Mouse (Mus musculus) hindbrain, embryonic 10.5 days (tissue): ENCODE data around the gene Ybey. TPM values are rescaled to one million over a fixed set of nuclear protein-coding genes. Genes with fewer than 3 reads are reported as not detected.

Experiments used
- DNase-seq: peaks from one replicate; pipeline ENCODE4 v3.0.0-alpha.2; 2017; ENCODE audit warnings: low spot score
- H3K27ac ChIP-seq: fragments of 300-500 bp; sonication (generic); 2 replicates; pipeline ENCODE4 v1.5.1; 2016; ENCODE audit warnings: mild to moderate bottlenecking, moderate library complexity
- H3K27me3 ChIP-seq: fragments of 300-500 bp; sonication (generic); 2 replicates; pipeline ENCODE4 v1.6.1; 2016; ENCODE audit warnings: mild to moderate bottlenecking; ENCODE audit not compliant: poor library complexity, insufficient read depth, severe bottlenecking
- H3K36me3 ChIP-seq: fragments of 300-500 bp; sonication (generic); 2 replicates; pipeline ENCODE4 v1.6.1; 2016; ENCODE audit warnings: mild to moderate bottlenecking, moderate library complexity
- H3K4me1 ChIP-seq: fragments of 300-500 bp; sonication (generic); replicated peaks from 2 replicates; pipeline ENCODE4 v1.6.1; 2016; ENCODE audit warnings: mild to moderate bottlenecking
- H3K4me3 ChIP-seq: fragments of 300-500 bp; sonication (generic); 2 replicates; pipeline ENCODE4 v1.5.1; 2016; ENCODE audit warnings: mild to moderate bottlenecking, moderate library complexity
- H3K9me3 ChIP-seq: fragments of 300-500 bp; sonication (generic); 2 replicates; pipeline ENCODE4 v1.6.1; 2016; ENCODE audit warnings: mild to moderate bottlenecking, moderate library complexity
- WGBS: fragments of 180-500 bp; shearing (Covaris S2); methylation state at CpG from one replicate; pipeline ENCODE4 v1.1.7; 2016; 5-methylcytosine and 5-hydroxymethylcytosine counted together
- polyA plus RNA-seq: library from polyadenylated mRNA; unstranded; fragments of >200 nt; fragmentation: Nextera tagmentation; extraction: Ambion mirVana; gene quantifications from 2 replicates; pipeline ENCODE4 v1.2.1, GENCODE M21; 2016

Ybey gene
- polyA plus RNA-seq, 1 experiment from 2014 or later = 8.7 TPM

DNA sequence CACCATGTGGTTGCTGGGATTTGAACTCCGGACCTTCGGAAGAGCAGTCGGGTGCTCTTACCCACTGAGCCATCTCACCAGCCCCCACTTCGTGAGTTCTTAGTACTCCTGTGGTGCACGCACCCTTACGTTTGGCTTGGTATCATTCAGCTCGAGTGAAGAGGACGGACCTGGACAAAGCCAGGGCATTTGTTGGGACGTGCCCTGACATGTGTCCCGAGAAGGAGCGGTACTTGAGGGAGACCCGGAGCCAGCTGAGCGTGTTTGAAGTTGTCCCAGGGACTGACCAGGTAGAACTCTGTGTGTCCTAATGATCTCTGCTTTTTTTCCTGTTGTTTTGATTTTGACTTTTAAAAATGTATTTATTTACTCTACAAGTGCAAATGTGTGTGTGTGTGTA, 11.9 kb upstream of the Ybey start:
- 93% methylated on average over 13 of the region's 13 CpGs for WGBS
- Histone ChIP-seq H3K9me3 (no peaks in the 10 kb centered on the region), H3K27me3 (no peaks in the 10 kb centered on the region), H3K27ac (no peak overlapping the region), H3K4me3 (no peak overlapping the region), H3K36me3 (peaks cover 98% of the 10 kb centered on the region), H3K4me1 (no peaks in the 10 kb centered on the region)
- no peak for DNase-seq

GRCm38 (mm10) chr10:76473759-76474158, 4.8 kb upstream of the Ybey start:
- no peak overlapping the region for H3K4me3 ChIP-seq
- no peaks in the 10 kb centered on the region for H3K9me3 ChIP-seq
- peaks cover 4% of the 10 kb centered on the region for H3K4me1 ChIP-seq
- no peak overlapping the region for H3K27ac ChIP-seq
- peaks cover 88% of the 10 kb centered on the region for H3K36me3 ChIP-seq
- WGBS = 90% methylated on average over 5 of the region's 5 CpGs
- no peaks in the 10 kb centered on the region for H3K27me3 ChIP-seq
- no peak for DNase-seq

DNA sequence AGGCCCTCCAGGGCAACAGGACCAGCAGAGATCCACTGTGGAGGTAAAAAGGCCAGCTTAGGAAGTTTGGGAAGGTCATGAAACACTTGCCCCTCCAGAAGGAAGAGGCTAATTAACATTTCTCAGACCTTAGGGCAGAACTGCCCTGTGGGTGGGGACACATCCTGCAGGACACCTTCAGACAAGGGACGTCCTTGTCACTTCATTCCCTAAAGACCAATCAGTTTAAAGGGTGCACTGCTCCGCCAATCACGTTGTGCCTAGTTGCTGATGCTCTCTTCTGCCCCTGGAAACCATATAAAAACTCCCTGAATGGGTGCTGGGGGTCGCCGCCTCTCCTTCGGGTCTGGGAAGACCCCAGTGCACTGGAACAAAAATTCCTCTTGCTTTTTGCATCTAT, 6.2 kb downstream of the Ybey start:
- Histone ChIP-seq H3K4me1 (0 out of 2 replicates have a peak, but pooled peaks cover 1% of the 10 kb centered on the region), H3K36me3 (peaks cover 53% of the 10 kb centered on the region), H3K9me3 (peaks cover 20% of the 10 kb centered on the region), H3K27me3 (no peaks in the 10 kb centered on the region), H3K27ac (no peak overlapping the region), H3K4me3 (no peak overlapping the region)
- no peak for DNase-seq
- 89% methylated on average over 6 of the region's 6 CpGs for WGBS

- Histone ChIP-seq H3K36me3 (peaks cover 53% of the 10 kb centered on the region), H3K27me3 (no peaks in the 10 kb centered on the region), H3K9me3 (peaks cover 20% of the 10 kb centered on the region), H3K27ac (no peak overlapping the region), H3K4me1 (no peaks in the 10 kb centered on the region), H3K4me3 (no peak overlapping the region)
- WGBS = 92% methylated on average over 7 of the region's 7 CpGs
- no peak for DNase-seq
Observed at GRCm38 (mm10) chr10:76462312-76462711, 6.6 kb downstream of the Ybey start.

- no peaks in the 10 kb centered on the region for H3K27me3 ChIP-seq
- peaks cover 50% of the 10 kb centered on the region for H3K36me3 ChIP-seq
- no peak for DNase-seq
- H3K4me1 ChIP-seq = no peaks in the 10 kb centered on the region
- no peak overlapping the region for H3K27ac ChIP-seq
- peaks cover 20% of the 10 kb centered on the region for H3K9me3 ChIP-seq
- 92% methylated on average over 1 of the region's 1 CpGs for WGBS
- no peak overlapping the region for H3K4me3 ChIP-seq
Observed at GRCm38 (mm10) chr10:76461255-76461654, 7.7 kb downstream of the Ybey start.

GRCm38 (mm10) chr10:76455289-76455688, 13.6 kb downstream of the Ybey start:
- Histone ChIP-seq H3K36me3 (peaks cover 4% of the 10 kb centered on the region; the same call in 1 of the 2 replicates), H3K4me3 (no peak overlapping the region), H3K27ac (no peak overlapping the region), H3K27me3 (no peaks in the 10 kb centered on the region), H3K4me1 (no peaks in the 10 kb centered on the region), H3K9me3 (peaks cover 16% of the 10 kb centered on the region)
- peak; percentile 49 for DNase-seq
- 56% methylated on average over 5 of the region's 5 CpGs for WGBS

DNA sequence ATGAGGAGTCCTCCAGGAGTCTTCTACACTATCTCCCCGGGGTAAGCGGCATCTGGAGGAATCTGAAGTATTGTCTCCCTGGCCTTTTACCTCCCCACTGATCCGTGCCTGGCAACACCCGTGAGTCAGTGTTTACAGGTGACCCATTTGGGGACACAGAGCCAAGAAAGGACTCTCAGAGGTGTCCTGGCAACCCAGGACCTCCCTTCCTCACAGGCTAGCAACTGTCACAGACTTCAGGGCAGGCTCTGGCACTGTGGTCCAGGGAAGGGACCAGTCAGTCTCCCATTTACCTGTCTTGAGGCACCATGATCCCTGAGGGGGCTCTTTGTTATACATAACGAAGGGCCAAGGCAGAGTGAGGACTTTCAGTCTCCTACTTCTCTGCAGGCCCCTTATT, 20.1 kb downstream of the Ybey start, which contains the start of gene 2610028H24Rik:
Gene 2610028H24Rik, plus strand, starts transcription at position 231 of the 400 bp plus-strand sequence.
- Histone ChIP-seq H3K27me3 (no peaks in the 10 kb centered on the region), H3K27ac (no peak within 1 kb of the TSS), H3K9me3 (no peaks in the 10 kb centered on the region), H3K4me3 (no peak within 1 kb of the TSS), H3K4me1 (peaks cover 1% of the 10 kb centered on the region; the same call in 1 of the 2 replicates), H3K36me3 (no peaks in the 10 kb centered on the region)
- DNase-seq = no peak
- WGBS = 68% methylated on average over 5 of the region's 5 CpGs

DNA sequence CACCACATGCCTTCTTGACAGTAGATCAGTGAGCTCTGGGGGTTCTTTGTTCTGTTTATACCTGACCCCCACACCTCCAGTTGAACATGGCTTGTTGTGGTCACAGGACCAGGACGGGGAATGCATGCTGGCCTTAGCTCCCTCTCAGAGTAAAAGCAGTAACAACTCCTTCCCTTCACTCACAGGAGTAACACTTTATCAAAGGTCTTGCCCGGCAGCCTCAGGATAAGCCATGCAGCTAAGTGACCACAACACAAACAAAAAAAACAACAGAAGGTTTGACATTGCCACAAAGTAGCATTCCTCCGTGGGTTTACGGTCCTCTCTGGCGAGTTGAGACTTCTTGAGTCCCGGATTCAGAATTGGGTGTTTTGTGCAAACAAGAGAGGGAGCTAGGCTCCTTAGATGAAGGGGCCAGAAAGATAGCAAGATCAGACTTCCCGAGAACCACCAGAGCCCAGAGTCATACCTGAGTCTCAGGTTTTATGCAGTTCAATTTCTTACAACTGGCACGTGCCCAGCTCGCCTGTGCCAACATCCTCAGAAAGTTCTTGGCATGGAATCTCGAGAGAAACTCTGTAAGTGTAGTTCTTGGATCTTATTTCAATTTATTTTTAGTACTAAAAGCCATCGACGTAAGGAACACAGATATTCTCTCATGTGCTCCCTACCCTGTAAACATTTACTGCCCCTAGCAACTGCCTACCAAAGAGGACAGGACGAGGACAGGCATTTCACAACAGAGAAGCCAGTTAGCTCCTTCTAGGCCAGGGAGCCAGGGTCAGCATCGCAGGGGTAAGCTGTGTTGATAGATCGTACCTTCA, 21.3 kb downstream of the Ybey start:
- WGBS = 85% methylated on average over 15 of the region's 15 CpGs
- Histone ChIP-seq H3K27ac (no peak overlapping the region), H3K4me1 (peaks cover 10% of the 10 kb centered on the region), H3K4me3 (no peak overlapping the region), H3K9me3 (no peaks in the 10 kb centered on the region), H3K27me3 (no peaks in the 10 kb centered on the region), H3K36me3 (no peaks in the 10 kb centered on the region)
- DNase-seq = no peak

GRCm38 (mm10) chr10:76445996-76446681, 22.8 kb downstream of the Ybey start:
- H3K4me3 ChIP-seq = no peak overlapping the region
- H3K27me3 ChIP-seq = no peaks in the 10 kb centered on the region
- 87% methylated on average over 4 of the region's 4 CpGs for WGBS
- H3K36me3 ChIP-seq = no peaks in the 10 kb centered on the region
- no peak overlapping the region for H3K27ac ChIP-seq
- peaks cover 18% of the 10 kb centered on the region for H3K4me1 ChIP-seq
- DNase-seq = no peak
- H3K9me3 ChIP-seq = no peaks in the 10 kb centered on the region

DNA sequence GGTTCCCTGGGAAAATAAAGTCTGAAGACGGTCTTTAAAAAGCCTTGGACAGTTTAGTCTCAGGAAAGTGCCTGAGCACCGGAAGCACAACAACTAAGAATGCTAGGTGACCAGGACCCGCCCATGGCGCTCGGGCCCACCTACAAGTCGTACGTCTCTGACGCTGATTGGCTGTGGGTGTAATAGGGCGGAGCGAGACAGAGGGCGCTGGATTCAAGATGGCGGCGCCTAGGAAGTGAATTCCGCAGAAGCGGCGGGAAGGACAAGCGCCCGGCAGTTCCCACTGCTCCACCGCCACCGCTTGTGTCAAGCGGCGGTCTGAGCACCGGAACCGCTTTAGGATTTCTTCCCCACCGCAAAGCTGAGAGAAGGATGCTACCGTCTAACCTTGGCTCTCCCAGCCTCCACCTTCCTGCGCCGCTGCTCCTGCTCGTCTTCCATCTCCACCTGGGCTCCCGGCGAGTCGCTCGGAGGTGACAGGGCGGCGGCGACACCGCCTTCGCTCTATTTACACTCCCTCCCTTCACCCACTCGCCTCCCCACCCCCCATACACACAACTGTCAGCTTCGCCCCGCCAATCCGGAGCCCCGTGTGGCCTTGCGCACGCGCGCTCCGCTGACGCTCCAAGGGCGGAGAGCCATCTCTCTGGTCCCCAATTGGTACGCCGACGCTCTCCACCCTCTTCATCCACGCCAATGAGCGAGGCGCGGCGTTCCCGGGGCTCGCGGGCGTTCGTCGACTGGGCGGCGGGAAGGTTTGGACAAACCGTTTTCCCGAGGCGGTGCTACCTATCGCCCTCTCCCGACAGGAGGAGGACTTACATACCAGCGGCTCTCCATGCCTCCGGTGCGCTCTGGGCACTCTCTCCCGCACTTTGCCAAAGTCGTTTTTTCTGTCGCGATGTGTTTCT, 26.5 kb downstream of the Ybey start, which contains the start of gene Pcnt:
Gene Pcnt, minus strand, starts transcription at position 609 of the 911 bp plus-strand sequence.
- peaks cover 23% of the 10 kb centered on the region for H3K4me1 ChIP-seq
- peak within 1 kb of the TSS; percentile 72 for H3K4me3 ChIP-seq
- H3K27me3 ChIP-seq = no peaks in the 10 kb centered on the region
- H3K9me3 ChIP-seq = no peaks in the 10 kb centered on the region
- H3K36me3 ChIP-seq = peaks cover 33% of the 10 kb centered on the region
- H3K27ac ChIP-seq = peak within 1 kb of the TSS; percentile 91
- DNase-seq = peak; percentile 97
- under 1% methylated on average over 78 of the region's 78 CpGs for WGBS

GRCm38 (mm10) chr10:76440281-76440680, 28.6 kb downstream of the Ybey start, which contains the start of gene AC141477.1:
Gene AC141477.1 (minus strand): TSS chr10:76440444.
- H3K9me3 ChIP-seq = no peaks in the 10 kb centered on the region
- peak within 1 kb of the TSS; percentile 72; the same call in 1 of the 2 replicates for H3K4me3 ChIP-seq
- peaks cover 23% of the 10 kb centered on the region for H3K4me1 ChIP-seq
- DNase-seq = no peak
- no peak within 1 kb of the TSS for H3K27ac ChIP-seq
- no peaks in the 10 kb centered on the region for H3K27me3 ChIP-seq
- peaks cover 55% of the 10 kb centered on the region for H3K36me3 ChIP-seq
- 95% methylated on average over 17 of the region's 17 CpGs for WGBS

DNA sequence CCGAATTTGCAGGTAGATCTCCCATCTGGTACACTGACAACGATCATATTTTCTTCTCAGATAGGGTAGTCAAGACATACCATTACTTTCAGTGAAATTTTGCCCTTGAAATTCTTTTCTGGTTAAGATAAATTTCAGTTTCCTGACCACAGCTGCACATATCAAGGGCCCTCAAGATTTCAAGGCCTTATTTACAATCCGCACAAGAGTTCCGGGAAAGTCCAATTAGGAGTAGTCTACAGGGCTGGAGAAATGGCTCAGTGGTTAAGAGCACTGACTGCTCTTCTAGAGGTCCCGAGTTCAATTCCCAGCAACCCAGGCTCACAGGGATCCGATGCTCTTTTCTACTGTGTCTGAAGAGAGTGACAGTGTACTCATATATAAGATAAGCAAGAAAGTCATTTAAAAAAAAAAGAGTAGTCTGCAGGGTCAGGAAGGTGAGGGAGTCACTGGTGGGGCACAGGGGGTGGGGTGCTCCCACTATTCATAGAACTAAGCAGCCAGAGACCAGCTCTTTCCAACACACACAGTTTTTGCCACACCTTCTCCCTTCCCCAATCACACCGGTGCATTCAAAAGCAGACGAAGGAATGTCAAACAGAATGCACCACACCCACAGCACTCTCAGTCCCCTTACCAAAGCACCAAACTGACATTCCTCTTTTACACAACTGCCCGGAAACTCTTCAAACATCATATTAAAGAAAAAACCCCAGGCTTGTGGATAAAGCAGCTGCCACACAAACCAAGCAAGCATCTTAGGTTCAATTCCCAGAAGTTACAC, 29.6 kb downstream of the Ybey start:
- no peaks in the 10 kb centered on the region for H3K27me3 ChIP-seq
- H3K9me3 ChIP-seq = no peaks in the 10 kb centered on the region
- peaks cover 65% of the 10 kb centered on the region for H3K36me3 ChIP-seq
- DNase-seq = no peak
- H3K27ac ChIP-seq = no peak overlapping the region
- 96% methylated on average over 9 of the region's 9 CpGs for WGBS
- peaks cover 23% of the 10 kb centered on the region for H3K4me1 ChIP-seq
- no peak overlapping the region for H3K4me3 ChIP-seq
